Mouse (Mus musculus): Measurements from ENCODE around the gene Cyp3a57.

GRCm38 (mm10) chr5:145433688-145434087 is 88.6 kb downstream of the Cyp3a57 start:
- TF ChIP-seq POLR2A (IDR thresholded peaks at IDR 0.05; ENCODE audit: extremely low read depth, insufficient read depth, low read length) (no peak), CTCF (IDR thresholded peaks at IDR 0.05; ENCODE audit: extremely low read depth, insufficient read depth, low read length) (no peak)

Measured in cortical plate, adult 2 months (tissue).